In genomic region chr14:48330965-48331622, GRCm38 (mm10) we compare ENCODE assay signal across 7 mouse cellular contexts.
DNase-seq lines count a peak whose midpoint lies in the region; ATAC-seq and TF ChIP-seq lines count a peak whose summit lies in the region.

No protein-coding gene starts in this region.

- no peak for TF ChIP-seq CTCF in forebrain, postnatal 0 days (IDR thresholded peaks at IDR 0.05; ENCODE audit: low read depth)
- TF ChIP-seq CTCF in midbrain, postnatal 0 days (IDR thresholded peaks at IDR 0.05) = no peak

- H3K4me3 ChIP-seq in forebrain, postnatal 0 days (ENCODE audit: low read depth, low read length) = no peak overlapping the region
- H3K4me3 ChIP-seq in hindbrain, embryonic 10.5 days = no peak overlapping the region
- no peak overlapping the region for H3K4me3 ChIP-seq in midbrain, postnatal 0 days (ENCODE audit: low read depth, low read length)

- peak; percentile 60 for DNase-seq in adipocyte (ENCODE audit: low spot score)
- DNase-seq in cerebellum, adult 18-20 months = peak; percentile 25 to 26
- peak; percentile 57 for DNase-seq in forebrain, postnatal 0 days
- peak; percentile 26 for DNase-seq in hindbrain, embryonic 10.5 days (ENCODE audit: low spot score)
- peak; percentile 22 to 34 for DNase-seq in left cerebral cortex, adult 8-10 months (ENCODE audit: low spot score in 2 of 2)
- DNase-seq in midbrain, postnatal 0 days (ENCODE audit: low spot score) = peak; percentile 32
- no peak for DNase-seq in natural killer cell, adult 2 months (ENCODE audit: low spot score in 2 of 2)

- no peaks in the 10 kb centered on the region for H3K9me3 ChIP-seq in forebrain, postnatal 0 days (ENCODE audit: low read length)
- H3K9me3 ChIP-seq in hindbrain, embryonic 10.5 days = no peaks in the 10 kb centered on the region
- H3K9me3 ChIP-seq in midbrain, postnatal 0 days (ENCODE audit: low read length) = no peaks in the 10 kb centered on the region

- no peaks in the 10 kb centered on the region for H3K27me3 ChIP-seq in forebrain, postnatal 0 days (ENCODE audit: insufficient read depth, low read length)
- H3K27me3 ChIP-seq in hindbrain, embryonic 10.5 days (ENCODE audit: insufficient read depth, poor library complexity, severe bottlenecking) = no peaks in the 10 kb centered on the region
- no peaks in the 10 kb centered on the region for H3K27me3 ChIP-seq in midbrain, postnatal 0 days (ENCODE audit: insufficient read depth, low read length)

- H3K4me1 ChIP-seq in forebrain, postnatal 0 days (ENCODE audit: insufficient read depth) = no peaks in the 10 kb centered on the region
- H3K4me1 ChIP-seq in hindbrain, embryonic 10.5 days (replicated peaks) = peaks cover 40% of the 10 kb centered on the region
- H3K4me1 ChIP-seq in midbrain, postnatal 0 days (ENCODE audit: insufficient read depth, low read length) = no peaks in the 10 kb centered on the region

- H3K27ac ChIP-seq in forebrain, postnatal 0 days (ENCODE audit: low read depth, low read length) = no peak overlapping the region
- H3K27ac ChIP-seq in hindbrain, embryonic 10.5 days = peak overlapping the region; percentile 37
- no peak overlapping the region for H3K27ac ChIP-seq in midbrain, postnatal 0 days (ENCODE audit: low read depth, low read length)

- H3K9ac ChIP-seq in forebrain, postnatal 0 days = no peak overlapping the region
- no peak overlapping the region for H3K9ac ChIP-seq in midbrain, postnatal 0 days (replicated peaks; ENCODE audit: low read length, poor library complexity, severe bottlenecking)

- no peaks in the 10 kb centered on the region for H3K36me3 ChIP-seq in forebrain, postnatal 0 days (ENCODE audit: insufficient read depth)
- H3K36me3 ChIP-seq in hindbrain, embryonic 10.5 days = no peaks in the 10 kb centered on the region
- no peaks in the 10 kb centered on the region for H3K36me3 ChIP-seq in midbrain, postnatal 0 days (ENCODE audit: insufficient read depth, low read length)

- 0 out of 2 replicates have a peak overlapping the region, but pooled peaks have one; percentile 4 for H3K4me2 ChIP-seq in forebrain, postnatal 0 days (ENCODE audit: low read depth)
- peak overlapping the region; percentile 28 for H3K4me2 ChIP-seq in midbrain, postnatal 0 days (ENCODE audit: low read depth, low read length, poor library complexity, severe bottlenecking)

- ATAC-seq in forebrain, postnatal 0 days = peak; percentile 47
- ATAC-seq in midbrain, postnatal 0 days (ENCODE audit: low FRiP score) = peak; percentile 64; the same call in 1 of the 2 replicates

- 2% methylated on average over 4 of the region's 4 CpGs for WGBS in forebrain, postnatal 0 days
- 5% methylated on average over 4 of the region's 4 CpGs for WGBS in hindbrain, embryonic 10.5 days
- WGBS in midbrain, postnatal 0 days = 2% methylated on average over 4 of the region's 4 CpGs

Comparison
In these comparisons a context has a peak if more than half of its experiments do, and no peak if none do; other contexts are left out.
1. DNase-seq: peak in adipocyte (single experiment), cerebellum, adult 18-20 months (2 of 2), forebrain, postnatal 0 days (single experiment), hindbrain, embryonic 10.5 days (single experiment), left cerebral cortex, adult 8-10 months (2 of 2) and midbrain, postnatal 0 days (single experiment); none in natural killer cell, adult 2 months (0 of 2).